Mouse (Mus musculus) liver, adult 2 months (tissue): ENCODE results near the gene Cdt1. TPM values are rescaled to one million over a fixed set of nuclear protein-coding genes. Genes with fewer than 3 reads are reported as not detected.
"Not testable (repeated sequence)": the region's sequence is repeated elsewhere in the genome, so short reads cannot be mapped to it uniquely, and the experiment has no call there.

Experiments
- DNase-seq: peaks from one replicate; pipeline ENCODE4 v3.0.0-alpha.2; 2011; ENCODE audit warnings: low read depth, low spot score; ENCODE audit errors: extremely low read depth
- H3K27ac ChIP-seq: fragments of 200-500 bp; replicated peaks from 2 replicates; pipeline ENCODE4 v1.5.1; 2012; ENCODE audit warnings: low read depth, mild to moderate bottlenecking, control low read depth, inconsistent platforms, low read length; ENCODE audit not compliant: insufficient read depth
- H3K27me3 ChIP-seq: fragments of 200-500 bp; 2 replicates; pipeline ENCODE4 v1.6.1; 2012; ENCODE audit warnings: mild to moderate bottlenecking, moderate library complexity, low read length, inconsistent platforms; ENCODE audit not compliant: control insufficient read depth, insufficient read depth
- H3K36me3 ChIP-seq: fragments of 200-500 bp; 2 replicates; pipeline ENCODE4 v1.6.1; 2012; ENCODE audit warnings: low read length, inconsistent platforms; ENCODE audit not compliant: control insufficient read depth, insufficient read depth
- H3K4me1 ChIP-seq: fragments of 200-500 bp; 2 replicates; pipeline ENCODE4 v1.6.1; 2011; ENCODE audit warnings: low read length; ENCODE audit not compliant: control insufficient read depth, insufficient read depth
- H3K4me3 ChIP-seq: fragments of 200-500 bp; 2 replicates; pipeline ENCODE4 v1.5.1; 2011; ENCODE audit warnings: low read depth, mild to moderate bottlenecking, control low read depth, low read length, moderate library complexity; ENCODE audit not compliant: insufficient read depth
- H3K79me2 ChIP-seq: fragments of 200-500 bp; 2 replicates; pipeline ENCODE4 v1.6.1; 2012; ENCODE audit warnings: inconsistent platforms, mild to moderate bottlenecking, low read length, moderate library complexity; ENCODE audit not compliant: control insufficient read depth, insufficient read depth
- H3K9ac ChIP-seq: fragments of 200-500 bp; 2 replicates; pipeline ENCODE4 v1.6.1; 2012; ENCODE audit warnings: low read depth, mild to moderate bottlenecking, control low read depth, inconsistent platforms, low read length
- CTCF ChIP-seq: fragments of 200-500 bp; IDR thresholded peaks from 2 replicates; pipeline ENCODE4 v1.5.1; 2011; ENCODE audit warnings: low read depth, low read length, control low read depth
- POLR2A ChIP-seq: fragments of 200-500 bp; IDR thresholded peaks from 2 replicates; pipeline ENCODE4 v1.6.1; 2011; ENCODE audit warnings: low read length, control low read depth; ENCODE audit not compliant: insufficient read depth; ENCODE audit errors: extremely low read depth
- WGBS: fragments of 180-500 bp; shearing (Covaris S2); methylation state at CpG from one replicate; pipeline ENCODE4 v1.1.7; 2018; 5-methylcytosine and 5-hydroxymethylcytosine counted together
- polyA plus RNA-seq: library from polyadenylated mRNA; depleted of rRNA; stranded (reverse); fragments of >200 nt; gene quantifications from 2 replicates; pipeline ENCODE4 v1.2.3, GENCODE M21; 2012
- total RNA-seq: library from RNA; depleted of rRNA; stranded (reverse); fragments of >200 nt; gene quantifications from 2 replicates; pipeline ENCODE4 v1.2.3, GENCODE M21; 2014

Gene Cdt1
- total and polyA plus RNA-seq, 2 experiments = 1.0 to 2.9 TPM

DNA sequence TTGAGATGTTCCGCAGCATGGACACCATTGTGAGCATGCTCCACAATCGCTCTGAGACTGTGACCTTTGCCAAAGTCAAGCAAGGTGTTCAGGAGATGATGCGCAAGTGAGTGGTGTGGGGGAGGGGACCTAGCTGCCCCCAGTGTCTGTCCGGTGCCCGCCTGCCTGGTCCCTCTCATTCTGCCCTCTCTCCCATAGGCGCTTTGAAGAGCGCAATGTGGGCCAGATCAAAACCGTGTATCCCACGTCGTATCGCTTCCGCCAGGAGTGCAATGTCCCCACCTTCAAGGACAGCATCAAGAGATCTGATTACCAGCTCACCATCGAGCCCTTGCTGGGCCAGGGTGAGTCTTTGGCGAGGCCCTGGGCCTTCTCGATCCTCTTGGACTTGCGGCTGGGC lies 2.2 kb downstream of the Cdt1 start:
- TF ChIP-seq CTCF (no peak), POLR2A (no peak)

GRCm38 (mm10) chr8:122571153-122571552 lies 3.3 kb downstream of the Cdt1 start:
- H3K9ac ChIP-seq = no peak overlapping the region
- no peaks in the 10 kb centered on the region for H3K36me3 ChIP-seq
- H3K4me3 ChIP-seq = no peak overlapping the region
- 94% methylated on average over 11 of the region's 11 CpGs for WGBS
- DNase-seq = no peak
- no peak for TF ChIP-seq POLR2A
- no peak for TF ChIP-seq CTCF
- H3K79me2 ChIP-seq = no peaks in the 10 kb centered on the region
- no peaks in the 10 kb centered on the region for H3K27me3 ChIP-seq
- H3K4me1 ChIP-seq = peaks cover 26% of the 10 kb centered on the region
- no peak overlapping the region for H3K27ac ChIP-seq

More for the DNA sequence above, 2.2 kb downstream of the Cdt1 start:
- Histone ChIP-seq H3K4me1 (peaks cover 15% of the 10 kb centered on the region), H3K9ac (no peak overlapping the region), H3K27me3 (no peaks in the 10 kb centered on the region), H3K79me2 (no peaks in the 10 kb centered on the region), H3K27ac (no peak overlapping the region), H3K36me3 (no peaks in the 10 kb centered on the region), H3K4me3 (no peak overlapping the region)
- 97% methylated on average over 16 of the region's 16 CpGs for WGBS
- DNase-seq = no peak

DNA sequence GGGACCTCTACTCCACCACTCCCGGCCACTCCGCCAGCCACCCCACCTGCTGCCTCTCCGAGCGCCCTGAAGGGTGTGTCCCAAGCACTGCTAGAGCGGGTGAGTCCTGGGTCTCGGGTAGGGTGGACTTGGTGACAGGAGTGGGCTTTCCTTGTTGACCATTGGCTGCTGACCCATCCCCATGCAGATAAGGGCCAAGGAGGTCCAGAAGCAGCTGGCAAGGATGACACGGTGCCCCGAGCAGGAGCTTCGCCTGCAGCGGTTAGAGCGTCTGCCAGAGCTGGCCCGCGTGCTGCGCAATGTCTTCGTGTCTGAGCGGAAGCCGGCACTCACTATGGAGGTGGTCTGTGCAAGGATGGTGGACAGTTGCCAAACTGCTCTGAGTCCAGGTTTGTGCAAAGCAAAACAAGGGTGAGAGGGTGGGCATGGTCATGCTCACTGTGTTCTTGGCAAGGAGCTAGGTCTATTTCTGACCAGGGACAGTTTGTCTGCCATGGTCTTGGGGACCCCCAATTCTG lies 4.0 kb downstream of the Cdt1 start:
- peaks cover 25% of the 10 kb centered on the region for H3K4me1 ChIP-seq
- TF ChIP-seq CTCF (no peak), POLR2A (no peak)
- H3K36me3 ChIP-seq = no peaks in the 10 kb centered on the region
- no peaks in the 10 kb centered on the region for H3K27me3 ChIP-seq
- no peaks in the 10 kb centered on the region for H3K79me2 ChIP-seq
- no peak for DNase-seq
- H3K27ac ChIP-seq = no peak overlapping the region
- H3K9ac ChIP-seq = no peak overlapping the region
- 97% methylated on average over 17 of the region's 17 CpGs for WGBS
- no peak overlapping the region for H3K4me3 ChIP-seq

DNA sequence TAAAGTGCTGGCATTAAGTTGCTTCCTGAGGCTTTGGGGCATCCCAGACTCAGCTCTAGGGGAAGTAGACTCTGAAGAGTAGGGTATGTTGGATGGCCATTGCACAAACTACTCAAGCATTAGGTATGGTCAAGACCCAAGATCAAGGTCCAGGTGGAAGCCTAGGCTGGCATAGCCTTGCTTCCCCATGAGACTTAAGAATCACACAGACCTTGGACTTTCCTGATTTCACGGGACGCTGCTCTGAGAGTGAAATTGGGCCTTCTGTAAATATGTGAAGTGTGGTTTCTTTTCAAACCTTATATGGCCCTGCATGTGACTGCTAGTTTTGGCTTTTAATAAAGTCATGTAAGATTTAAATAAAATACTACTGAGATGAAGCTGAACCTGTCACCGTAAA lies 4.9 kb downstream of the Cdt1 start:
- Histone ChIP-seq H3K27me3 (no peaks in the 10 kb centered on the region), H3K9ac (no peak overlapping the region), H3K36me3 (no peaks in the 10 kb centered on the region), H3K27ac (no peak overlapping the region), H3K79me2 (no peaks in the 10 kb centered on the region), H3K4me3 (no peak overlapping the region), H3K4me1 (peaks cover 20% of the 10 kb centered on the region)
- TF ChIP-seq CTCF (no peak), POLR2A (no peak)
- WGBS = 97% methylated on average over 3 of the region's 3 CpGs
- DNase-seq = no peak

DNA sequence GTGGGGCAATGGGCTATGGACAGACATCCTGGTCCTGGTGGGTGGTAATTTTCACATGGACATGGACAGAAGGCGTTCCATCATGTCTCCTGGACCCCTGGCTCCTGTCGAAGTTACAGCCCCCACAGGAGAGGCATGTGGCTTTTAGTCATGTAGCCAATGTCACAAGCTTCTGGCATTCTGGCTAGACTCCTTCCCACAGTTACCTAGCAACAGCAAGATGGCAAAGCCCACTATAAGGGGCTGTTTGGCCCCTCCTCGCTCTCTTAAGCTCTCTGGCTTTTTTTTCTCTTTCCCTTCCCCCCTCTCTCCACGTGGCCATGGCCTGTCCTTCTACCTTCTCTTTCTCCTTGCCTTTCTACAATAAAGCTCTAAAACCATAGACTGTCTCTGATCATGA lies 5.4 kb downstream of the Cdt1 start:
- not testable (repeated sequence) for DNase-seq, H3K4me3 ChIP-seq, H3K27me3 ChIP-seq, H3K9ac ChIP-seq, H3K27ac ChIP-seq, H3K36me3 ChIP-seq, H3K79me2 ChIP-seq
- 82% methylated on average over 4 of the region's 4 CpGs for WGBS
- peaks cover 20% of the 10 kb centered on the region for H3K4me1 ChIP-seq

DNA sequence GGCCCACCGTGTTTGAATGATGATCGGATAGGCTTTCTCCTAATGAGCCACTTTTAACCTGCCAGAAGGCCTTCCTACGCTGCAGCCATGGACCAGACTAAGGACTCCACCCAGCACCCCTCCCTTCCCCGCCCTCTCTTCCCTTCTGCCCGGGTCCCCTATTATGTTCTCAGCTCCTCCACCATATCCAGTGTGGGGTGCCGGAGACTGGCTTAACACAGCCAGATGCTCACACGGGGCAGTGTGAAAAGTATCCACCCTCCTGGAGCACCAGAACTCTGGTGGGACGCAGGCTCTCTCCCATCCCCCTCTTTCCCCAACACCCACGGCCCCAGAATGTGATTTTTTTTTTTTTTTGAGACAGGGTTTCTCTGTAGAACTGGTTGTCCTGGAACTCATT lies 5.8 kb downstream of the Cdt1 start:
- DNase-seq = no peak
- no peaks in the 10 kb centered on the region for H3K36me3 ChIP-seq
- H3K27me3 ChIP-seq = no peaks in the 10 kb centered on the region
- H3K79me2 ChIP-seq = no peaks in the 10 kb centered on the region
- no peak overlapping the region for H3K27ac ChIP-seq
- H3K4me3 ChIP-seq = no peak overlapping the region
- H3K9ac ChIP-seq = no peak overlapping the region
- 82% methylated on average over 9 of the region's 9 CpGs for WGBS
- TF ChIP-seq POLR2A (no peak), CTCF (no peak)
- peaks cover 20% of the 10 kb centered on the region for H3K4me1 ChIP-seq
